Mouse (Mus musculus): ENCODE results near the gene Olfr545. TPM values are rescaled to one million over a fixed set of nuclear protein-coding genes. Genes with fewer than 3 reads are reported as not detected.

Olfr545 gene
- total RNA-seq, 2 experiments from 2014 or later = not detected

GRCm38 (mm10) chr7:102479368-102480078, 19.9 kb downstream of the Olfr545 start:
- no peak for ATAC-seq (ENCODE audit: poor library complexity, severe bottlenecking)

- ATAC-seq (ENCODE audit: poor library complexity, severe bottlenecking) = no peak
These were observed 20.4 kb downstream of the Olfr545 start for GRCm38 (mm10) chr7:102478926-102479325.

GRCm38 (mm10) chr7:102478425-102478824, 20.9 kb downstream of the Olfr545 start:
- no peak for ATAC-seq (ENCODE audit: poor library complexity, severe bottlenecking)

GRCm38 (mm10) chr7:102477377-102477776, 22.0 kb downstream of the Olfr545 start:
- ATAC-seq (ENCODE audit: poor library complexity, severe bottlenecking) = no peak

- no peak for ATAC-seq (ENCODE audit: poor library complexity, severe bottlenecking)
These were observed 22.8 kb downstream of the Olfr545 start for GRCm38 (mm10) chr7:102476601-102477000.

- no peak for ATAC-seq (ENCODE audit: poor library complexity, severe bottlenecking)
These were observed 26.7 kb downstream of the Olfr545 start for GRCm38 (mm10) chr7:102472675-102473074.

DNA sequence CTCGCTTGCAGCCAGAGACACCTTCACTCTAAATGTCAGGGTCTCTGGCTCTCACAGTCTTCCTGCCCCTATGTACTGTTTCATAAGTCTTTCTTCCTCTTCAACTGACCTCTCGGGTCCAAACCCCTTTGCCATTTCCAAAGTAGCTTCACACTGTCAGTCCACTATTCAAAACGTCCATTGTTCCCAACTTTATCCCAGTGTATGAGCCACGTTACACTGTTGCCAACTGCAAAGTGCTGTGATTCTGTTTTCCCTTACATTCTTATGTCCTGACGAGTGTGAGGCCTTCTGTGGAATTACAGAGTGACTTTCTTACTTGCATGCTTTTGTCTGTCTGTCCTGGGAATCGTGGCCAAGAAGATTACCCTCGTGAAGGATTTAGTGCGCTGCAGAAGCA, 31.8 kb downstream of the Olfr545 start:
- ATAC-seq (ENCODE audit: poor library complexity, severe bottlenecking) = no peak

DNA sequence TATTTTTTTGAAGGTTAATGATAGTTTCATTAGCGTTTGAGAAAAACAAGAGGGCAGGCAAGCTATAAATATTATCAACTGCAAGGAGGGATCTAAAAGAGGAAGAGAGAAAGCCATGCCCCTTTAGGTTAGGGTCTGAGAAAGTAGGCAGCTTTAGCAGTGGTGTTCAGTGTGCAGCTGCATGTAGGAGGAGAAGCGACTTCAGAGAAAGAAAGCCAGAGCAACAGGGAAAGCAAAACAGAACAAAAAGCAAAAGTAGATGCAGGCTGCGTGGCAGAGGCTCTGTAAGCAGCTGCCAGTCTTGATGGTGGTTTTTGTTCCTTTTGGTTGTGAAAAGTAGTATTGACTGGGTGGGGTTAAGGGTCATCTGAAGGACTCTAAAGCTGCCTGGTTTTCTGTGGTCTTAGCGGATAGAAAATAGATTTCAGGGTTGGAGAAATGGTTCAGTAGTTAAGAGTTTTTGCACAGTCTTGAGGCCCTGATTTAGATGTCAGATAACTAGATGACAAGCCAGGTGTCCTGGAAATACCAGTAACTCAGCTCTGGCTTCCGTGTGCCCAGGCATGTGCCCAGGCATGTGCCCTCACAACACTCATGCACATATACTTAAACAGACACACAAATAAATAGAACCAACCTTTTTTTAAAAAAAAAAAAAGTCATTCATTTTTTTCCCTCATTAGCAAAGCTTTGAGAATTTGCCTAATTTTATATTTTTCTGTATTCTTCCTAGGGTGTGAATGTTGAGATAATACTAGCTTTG, 40.6 kb downstream of the Olfr545 start:
- ATAC-seq (ENCODE audit: poor library complexity, severe bottlenecking) = peak; percentile 45; the same call in 1 of the 2 replicates

GRCm38 (mm10) chr7:102446438-102446837, 52.9 kb downstream of the Olfr545 start:
- ATAC-seq (ENCODE audit: poor library complexity, severe bottlenecking) = no peak

GRCm38 (mm10) chr7:102444301-102444700, 55.1 kb downstream of the Olfr545 start:
- no peak for ATAC-seq (ENCODE audit: poor library complexity, severe bottlenecking)

DNA sequence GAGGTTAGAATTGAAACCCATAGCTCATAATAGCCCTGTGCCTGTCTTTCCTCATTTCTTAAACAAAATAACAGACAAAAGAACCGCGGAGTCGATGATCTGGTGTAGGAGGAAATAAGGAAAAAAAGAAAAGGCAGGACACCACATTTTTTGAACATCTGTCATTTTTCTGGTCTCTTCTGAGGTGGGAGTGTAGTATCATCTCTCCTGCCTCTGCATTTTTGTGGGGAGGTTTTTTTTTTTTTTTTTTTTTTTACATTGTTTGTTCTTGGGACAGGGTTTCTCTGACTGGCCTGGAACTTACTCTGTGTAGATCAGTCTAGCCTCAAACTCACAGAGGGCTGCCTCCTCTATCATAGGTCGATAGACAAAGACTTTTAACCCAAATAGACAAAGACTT, 56.9 kb downstream of the Olfr545 start:
- no peak for ATAC-seq (ENCODE audit: poor library complexity, severe bottlenecking)

DNA sequence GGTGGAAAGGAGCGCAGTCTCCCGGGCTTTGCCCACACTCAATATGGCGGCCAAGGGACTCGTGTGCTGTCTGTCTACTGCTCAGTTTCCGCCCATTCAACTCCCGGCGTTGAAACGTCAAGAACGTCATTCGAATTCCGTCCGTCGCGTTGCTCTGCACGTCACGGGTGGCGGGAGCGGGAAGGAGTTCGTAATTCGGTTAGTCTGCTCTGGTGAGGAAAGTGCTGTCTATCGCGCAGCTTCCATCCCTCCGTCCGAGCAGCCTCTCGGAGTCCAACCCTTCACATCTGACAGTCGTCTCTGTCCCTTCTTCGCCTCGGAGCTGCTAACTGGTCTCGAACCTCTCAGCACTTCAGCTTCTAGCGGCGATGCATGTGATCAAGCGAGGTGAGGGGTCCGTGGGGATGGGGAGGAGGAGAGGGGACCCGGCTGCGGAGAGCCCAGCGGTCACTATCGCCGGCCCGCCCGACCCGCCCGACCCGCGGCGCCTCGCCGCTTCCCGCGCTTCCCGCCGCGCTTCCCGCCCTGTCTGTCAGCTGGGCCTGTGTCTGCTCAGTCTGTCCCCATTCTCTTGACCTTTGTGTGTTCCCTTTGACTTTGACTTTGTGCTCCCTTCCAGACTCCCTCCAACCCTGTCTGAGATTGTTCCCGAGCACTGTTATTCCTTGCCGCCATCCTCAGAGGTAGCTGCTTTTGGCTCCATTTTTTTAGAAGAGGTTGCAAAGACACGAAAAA, 57.5 kb downstream of the Olfr545 start, which contains the start of gene Rrm1:
Gene Rrm1 (plus strand): TSS at position 39 of the 735 bp plus-strand sequence.
- peak; percentile 99 for ATAC-seq (ENCODE audit: poor library complexity, severe bottlenecking)

Other genes with a start within 250 kb of the Olfr545 start
- 359 and 397 TPM in 2 replicates for gene Rhog, start 243.5 kb downstream of the Olfr545 start, total RNA-seq (2015)
- 89.0 and 112 TPM in 2 replicates for gene Rhog, start 243.5 kb downstream of the Olfr545 start, total RNA-seq (2017)
- gene Stim1, start 231.8 kb downstream of the Olfr545 start, total RNA-seq (2015) = 28.0 and 28.8 TPM in 2 replicates
- 35.5 and 59.3 TPM in 2 replicates for gene Stim1, start 231.8 kb downstream of the Olfr545 start, total RNA-seq (2017)
- 161 and 172 TPM in 2 replicates for gene Rrm1, start 57.9 kb downstream of the Olfr545 start, total RNA-seq (2015)
- gene Rrm1, start 57.9 kb downstream of the Olfr545 start, total RNA-seq (2017) = 413 and 515 TPM in 2 replicates
- not detected in 2 replicates for gene Olfr543, start 17.9 kb downstream of the Olfr545 start, total RNA-seq (2015)
- not detected in 2 replicates for gene Olfr543, start 17.9 kb downstream of the Olfr545 start, total RNA-seq (2017)
- gene Olfr544, start 11.3 kb downstream of the Olfr545 start, total RNA-seq (2015) = not detected in 2 replicates
- 0.04 TPM in 1 of 2 replicates, not detected in the other for gene Olfr544, start 11.3 kb downstream of the Olfr545 start, total RNA-seq (2017)
- not detected in 2 replicates for gene Olfr547, start 35.2 kb upstream of the Olfr545 start, total RNA-seq (2015)
- gene Olfr547, start 35.2 kb upstream of the Olfr545 start, total RNA-seq (2017) = not detected in 2 replicates
- not detected in 2 replicates for gene Olfr548-ps1, start 41.3 kb upstream of the Olfr545 start, total RNA-seq (2015)
- not detected in 2 replicates for gene Olfr548-ps1, start 41.3 kb upstream of the Olfr545 start, total RNA-seq (2017)
- not detected in 2 replicates for gene Olfr549, start 50.3 kb upstream of the Olfr545 start, total RNA-seq (2015)
- not detected in 2 replicates for gene Olfr549, start 50.3 kb upstream of the Olfr545 start, total RNA-seq (2017)
- gene Trim21, start 65.9 kb upstream of the Olfr545 start, total RNA-seq (2015) = 14.9 and 16.5 TPM in 2 replicates
- gene Trim21, start 65.9 kb upstream of the Olfr545 start, total RNA-seq (2017) = 31.4 and 53.9 TPM in 2 replicates
- gene Olfr550, start 71.9 kb upstream of the Olfr545 start, total RNA-seq (2015) = 0.45 TPM in 1 of 2 replicates, not detected in the other
- not detected in 2 replicates for gene Olfr550, start 71.9 kb upstream of the Olfr545 start, total RNA-seq (2017)
- not detected in 2 replicates for gene Olfr551, start 92.3 kb upstream of the Olfr545 start, total RNA-seq (2015)
- gene Olfr551, start 92.3 kb upstream of the Olfr545 start, total RNA-seq (2017) = not detected in 2 replicates
- gene Olfr552, start 98.2 kb upstream of the Olfr545 start, total RNA-seq (2015) = not detected in 2 replicates
- gene Olfr552, start 98.2 kb upstream of the Olfr545 start, total RNA-seq (2017) = not detected in 2 replicates
- not detected in 2 replicates for gene Olfr553, start 118.6 kb upstream of the Olfr545 start, total RNA-seq (2015)
- gene Olfr553, start 118.6 kb upstream of the Olfr545 start, total RNA-seq (2017) = not detected in 2 replicates
- not detected in 2 replicates for gene Olfr554, start 138.9 kb upstream of the Olfr545 start, total RNA-seq (2015)
- not detected in 2 replicates for gene Olfr554, start 138.9 kb upstream of the Olfr545 start, total RNA-seq (2017)
- gene Olfr555, start 159.2 kb upstream of the Olfr545 start, total RNA-seq (2015) = not detected in 2 replicates
- gene Olfr555, start 159.2 kb upstream of the Olfr545 start, total RNA-seq (2017) = not detected in 2 replicates
- not detected in 2 replicates for gene Olfr556, start 165.3 kb upstream of the Olfr545 start, total RNA-seq (2015)
- gene Olfr556, start 165.3 kb upstream of the Olfr545 start, total RNA-seq (2017) = not detected in 2 replicates
- 3.5 and 3.7 TPM in 2 replicates for gene Trim68, start 187.8 kb upstream of the Olfr545 start, total RNA-seq (2015)
- 2.9 and 3.4 TPM in 2 replicates for gene Trim68, start 187.8 kb upstream of the Olfr545 start, total RNA-seq (2017)
- gene Olfr557, start 196.3 kb upstream of the Olfr545 start, total RNA-seq (2015) = not detected in 2 replicates
- gene Olfr557, start 196.3 kb upstream of the Olfr545 start, total RNA-seq (2017) = not detected in 2 replicates
- gene Olfr558, start 202.6 kb upstream of the Olfr545 start, total RNA-seq (2015) = not detected in 2 replicates
- not detected in 2 replicates for gene Olfr558, start 202.6 kb upstream of the Olfr545 start, total RNA-seq (2017)
- not detected in 2 replicates for gene Olfr33, start 219.5 kb upstream of the Olfr545 start, total RNA-seq (2015)
- gene Olfr33, start 219.5 kb upstream of the Olfr545 start, total RNA-seq (2017) = not detected in 2 replicates
- gene Olfr559, start 227.9 kb upstream of the Olfr545 start, total RNA-seq (2015) = not detected in 2 replicates
- not detected in 2 replicates for gene Olfr559, start 227.9 kb upstream of the Olfr545 start, total RNA-seq (2017)

Measured in megakaryocyte, adult 5-6 weeks (primary cell).